Mouse (Mus musculus) mesoderm, embryonic 11.5 days (tissue): Measurements from ENCODE around the gene Serpinf1.
"Not testable (repeated sequence)": the region's sequence is repeated elsewhere in the genome, so short reads cannot be mapped to it uniquely, and the experiment has no call there.

Experiments
- DNase-seq: peaks from one replicate; pipeline ENCODE4 v3.0.0-alpha.2; 2012; ENCODE audit warnings: low read depth, low spot score

The Serpinf1 gene

DNA sequence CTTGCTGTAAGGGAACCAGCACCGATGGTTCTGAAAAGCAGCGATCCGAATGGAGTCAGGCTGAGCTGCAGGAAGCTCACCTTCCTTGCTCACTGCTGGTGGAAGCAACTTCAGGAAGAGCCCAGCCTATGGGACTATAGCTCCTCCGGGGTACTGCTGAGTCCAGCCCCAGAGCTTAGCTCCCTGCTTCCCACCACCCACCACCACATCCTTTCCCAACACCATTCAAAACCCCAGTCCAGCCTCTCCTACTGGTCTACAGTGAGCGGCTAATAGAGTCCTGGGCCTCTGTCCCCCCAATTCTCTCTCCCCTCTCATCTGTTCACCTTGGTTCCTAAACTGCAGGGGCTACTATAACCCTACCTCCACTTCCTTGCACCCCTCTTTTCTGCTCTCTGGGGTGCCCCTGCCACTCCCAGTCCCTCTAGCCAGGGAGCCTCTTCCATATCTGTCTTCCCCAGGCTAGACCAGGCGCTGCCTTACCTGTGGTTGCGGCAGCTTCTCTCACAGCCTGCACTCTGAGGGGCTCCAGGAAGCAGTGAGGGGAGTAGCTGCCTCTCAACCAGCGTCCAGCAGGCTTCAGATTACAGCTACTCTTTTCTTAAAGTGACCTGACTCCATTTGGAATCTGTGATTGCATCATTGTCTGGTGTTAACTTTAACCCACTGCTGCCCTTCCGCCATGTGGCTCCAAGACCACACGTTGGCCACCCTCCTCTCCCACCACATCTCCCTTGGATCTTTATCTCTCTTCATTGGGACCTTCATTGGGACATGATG lies at the start of gene Serpinf1:
TSS of gene Serpinf1 (minus strand) at position 689 of the 780 bp plus-strand sequence.
- DNase-seq: peak; percentile 45

DNA sequence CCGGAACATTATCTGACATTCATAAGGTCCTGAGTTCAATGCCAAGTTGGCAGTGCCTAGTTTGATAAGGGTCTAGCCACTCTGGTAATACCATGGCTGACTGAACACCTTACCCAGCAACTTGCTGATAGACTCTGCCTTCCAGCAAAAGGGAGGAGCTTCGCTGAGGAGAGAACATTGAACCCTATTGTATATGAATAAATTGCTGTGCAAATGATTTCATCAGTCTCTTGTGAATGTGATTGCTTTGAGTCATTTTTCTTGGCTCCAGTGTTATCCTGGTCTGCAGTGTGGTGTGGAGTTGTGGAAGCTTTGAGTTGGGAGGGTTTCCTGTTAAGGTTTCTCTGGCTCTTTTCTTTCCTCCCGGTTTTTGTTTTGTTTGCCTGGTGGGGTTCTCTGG lies 48.2 kb upstream of the Serpinf1 start:
- DNase-seq: no peak

DNA sequence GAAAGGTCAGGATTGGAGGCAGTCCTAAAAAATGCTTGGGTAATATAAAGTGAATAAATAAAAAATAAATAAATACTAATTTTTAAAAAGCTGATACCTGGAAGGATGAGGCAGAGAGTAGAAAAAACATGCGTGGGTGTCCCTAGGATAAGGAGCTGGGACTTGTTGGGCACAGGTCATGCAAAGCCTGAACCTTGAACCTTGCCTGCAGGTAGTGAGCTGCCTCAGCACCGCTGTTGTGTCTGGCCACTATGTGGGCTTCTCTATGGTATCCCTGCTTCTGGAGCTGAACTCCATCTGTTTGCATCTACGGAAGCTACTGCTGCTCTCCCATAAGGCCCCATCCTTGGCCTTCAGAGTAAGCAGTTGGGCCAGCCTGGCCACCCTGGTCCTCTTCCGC lies 46.8 kb upstream of the Serpinf1 start:
- no peak for DNase-seq

DNA sequence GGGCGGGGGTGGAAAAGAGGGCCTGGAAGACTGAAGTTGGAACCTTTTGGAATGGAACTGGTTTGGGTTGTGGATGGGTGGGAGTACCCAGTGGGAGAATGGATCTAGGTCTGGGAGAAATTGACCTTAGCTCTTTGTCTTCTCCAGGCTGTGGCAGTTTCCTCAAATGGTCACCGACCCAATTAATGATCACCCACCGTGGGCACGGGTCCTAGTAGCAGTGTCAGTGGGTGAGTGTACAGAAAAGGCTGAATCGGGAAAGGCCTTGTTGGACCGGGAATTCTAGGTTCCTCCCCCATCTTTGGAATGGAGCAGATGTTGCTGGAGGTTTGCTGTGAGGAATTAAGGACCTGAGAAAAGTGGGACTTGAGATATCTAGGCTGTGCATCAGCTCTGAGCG lies 45.9 kb upstream of the Serpinf1 start:
- DNase-seq: no peak

DNA sequence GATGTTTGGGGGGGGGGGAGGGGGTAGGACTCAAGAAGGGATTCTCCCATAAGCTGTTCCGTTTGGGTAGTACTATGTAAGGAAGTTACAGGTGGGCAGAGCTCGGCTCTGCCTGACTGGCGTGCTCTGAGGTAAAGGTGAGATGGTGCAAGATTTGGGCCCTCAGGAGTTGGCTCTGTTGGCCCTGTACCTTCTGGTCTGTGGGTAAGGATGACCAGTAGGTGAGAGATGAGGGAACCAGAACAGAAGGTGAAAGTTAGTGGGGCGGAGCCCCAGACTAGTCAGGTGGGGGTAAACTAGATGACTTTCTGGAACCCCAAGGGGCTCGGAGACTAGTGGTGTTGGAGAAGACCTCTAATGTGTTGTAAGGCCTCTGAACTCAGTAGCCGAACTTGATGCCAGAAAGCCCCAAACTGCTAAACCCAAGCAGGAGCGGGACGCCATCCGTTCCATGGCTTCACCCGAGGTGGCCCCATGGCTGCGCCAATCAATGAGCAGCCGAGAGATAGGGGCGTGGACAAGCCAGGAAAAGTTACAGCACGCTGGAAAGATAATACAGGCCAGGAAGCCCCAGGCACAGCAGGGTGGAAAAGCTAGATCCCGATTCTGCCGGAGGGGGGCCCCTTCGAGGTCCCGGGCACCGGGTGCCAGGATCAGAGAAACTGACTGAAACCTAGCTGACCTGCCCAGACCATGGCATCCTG lies 45.2 kb upstream of the Serpinf1 start:
- peak; percentile 49 for DNase-seq

DNA sequence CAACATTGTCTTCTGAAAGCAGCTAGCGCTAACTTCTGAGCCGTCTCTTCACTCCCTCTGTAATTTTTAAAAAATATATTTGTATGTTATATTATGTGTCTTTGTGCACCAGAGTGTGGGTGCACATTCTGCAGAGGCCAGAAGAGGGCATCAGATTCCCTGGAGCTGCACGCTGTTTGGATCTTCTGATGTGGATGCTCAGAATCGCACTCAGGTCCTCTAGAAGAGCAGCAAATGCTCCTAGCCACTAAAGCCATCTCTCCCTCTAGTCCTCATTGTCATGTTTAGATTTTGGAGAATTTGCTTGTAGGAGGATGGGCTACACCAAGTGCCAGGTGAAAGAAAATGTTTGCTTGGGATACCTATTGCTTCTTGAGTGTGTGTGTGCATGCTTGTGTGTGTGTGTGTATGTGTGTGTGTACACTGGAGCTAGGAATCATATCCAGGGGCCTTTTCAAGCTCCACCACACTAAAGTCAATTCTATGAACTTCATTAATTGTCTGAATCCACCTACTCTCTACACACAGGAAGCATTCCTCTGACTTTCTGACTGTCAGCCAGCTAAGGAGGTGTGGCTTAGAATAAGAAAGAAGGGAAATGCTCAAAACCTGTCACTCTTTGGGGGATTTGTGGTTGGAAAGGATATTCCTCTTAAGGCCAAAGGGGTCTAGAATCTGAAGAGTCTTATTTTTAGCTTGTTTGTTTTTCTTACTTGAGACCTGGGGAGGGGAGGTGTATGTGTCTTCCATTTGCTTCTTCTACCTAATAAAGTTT lies 44.4 kb upstream of the Serpinf1 start:
- no peak for DNase-seq

DNA sequence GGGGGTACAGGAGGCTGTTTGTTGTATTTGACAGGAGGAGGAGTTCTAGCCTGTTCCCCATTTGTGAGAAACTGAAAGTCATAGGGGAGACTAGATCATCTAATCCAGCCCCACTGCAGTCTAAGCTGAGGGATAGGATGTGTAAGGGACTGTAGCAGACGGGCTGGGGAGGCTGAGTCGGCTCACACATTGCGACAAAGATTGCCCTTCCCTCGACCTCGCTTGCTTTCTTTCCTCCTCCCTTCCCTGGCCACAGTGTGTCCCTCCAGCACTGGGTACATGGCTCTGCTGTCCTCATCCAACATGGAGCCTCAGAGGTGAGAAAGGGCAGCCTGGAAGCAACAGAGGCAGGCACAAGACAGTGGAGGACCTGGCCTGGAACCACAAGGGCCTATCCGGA lies 42.5 kb upstream of the Serpinf1 start:
- DNase-seq: no peak

DNA sequence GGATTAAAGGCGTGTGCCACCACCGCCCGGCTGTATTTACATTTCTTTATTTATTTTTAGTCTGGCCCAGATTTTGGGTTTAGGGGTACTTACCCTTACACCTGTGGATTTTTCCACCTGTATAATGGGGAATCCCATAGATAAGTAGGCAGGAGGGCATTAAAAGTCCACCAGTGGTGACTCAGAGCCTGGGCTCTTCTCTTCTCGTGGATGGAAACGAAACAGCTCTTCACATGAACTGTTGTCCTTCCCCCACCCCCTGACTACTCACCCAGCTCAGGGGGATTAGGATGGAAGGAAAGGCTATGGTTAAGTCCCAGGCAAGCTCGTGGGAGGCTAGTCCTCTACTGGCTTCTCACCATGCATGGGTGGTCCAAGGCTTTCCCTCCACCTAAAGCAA lies 41.9 kb upstream of the Serpinf1 start:
- no peak for DNase-seq

DNA sequence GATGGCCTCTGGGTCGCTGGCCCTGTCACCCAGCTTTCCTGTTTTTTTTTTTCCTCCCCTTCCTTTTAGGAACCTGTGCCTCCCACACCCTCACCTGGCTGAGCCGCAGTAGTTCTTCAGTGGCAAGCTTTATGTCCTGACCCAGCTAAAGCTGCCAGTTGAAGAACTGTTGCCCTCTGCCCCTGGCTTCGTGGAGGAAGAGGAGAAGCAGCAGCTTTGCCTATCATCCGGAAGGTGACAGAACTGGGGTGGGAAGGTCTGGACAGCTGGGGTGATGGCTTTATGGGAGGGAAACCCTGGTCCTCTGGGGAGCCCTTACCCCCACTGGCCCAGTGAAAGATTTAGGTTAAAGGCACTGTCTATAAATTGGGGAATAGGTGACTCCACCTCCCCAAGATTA lies 41.1 kb upstream of the Serpinf1 start:
- DNase-seq: no peak

DNA sequence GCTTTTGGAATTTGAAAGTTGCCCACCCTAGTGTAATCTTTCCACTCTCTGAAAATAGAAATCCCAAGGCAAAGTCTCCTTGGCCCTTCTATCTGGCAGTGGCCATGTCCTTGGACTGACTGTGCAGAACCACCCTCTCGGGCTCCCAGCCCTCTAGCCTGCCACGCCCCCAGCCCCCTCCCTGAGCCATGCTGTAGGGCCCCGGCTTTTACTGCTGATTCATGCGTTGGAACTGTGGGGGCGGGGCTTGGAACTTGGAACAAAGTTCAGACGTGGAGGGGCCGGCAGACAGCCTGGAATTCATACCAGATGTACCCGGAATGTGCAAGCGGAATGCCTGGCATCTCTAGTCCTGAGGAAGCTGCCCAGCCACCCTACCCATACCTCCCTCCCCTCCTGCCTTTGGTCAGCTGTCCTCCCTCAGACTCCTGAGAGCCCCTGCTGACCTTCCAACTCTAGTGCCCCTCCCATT lies 40.4 kb upstream of the Serpinf1 start:
- DNase-seq: peak; percentile 94

DNA sequence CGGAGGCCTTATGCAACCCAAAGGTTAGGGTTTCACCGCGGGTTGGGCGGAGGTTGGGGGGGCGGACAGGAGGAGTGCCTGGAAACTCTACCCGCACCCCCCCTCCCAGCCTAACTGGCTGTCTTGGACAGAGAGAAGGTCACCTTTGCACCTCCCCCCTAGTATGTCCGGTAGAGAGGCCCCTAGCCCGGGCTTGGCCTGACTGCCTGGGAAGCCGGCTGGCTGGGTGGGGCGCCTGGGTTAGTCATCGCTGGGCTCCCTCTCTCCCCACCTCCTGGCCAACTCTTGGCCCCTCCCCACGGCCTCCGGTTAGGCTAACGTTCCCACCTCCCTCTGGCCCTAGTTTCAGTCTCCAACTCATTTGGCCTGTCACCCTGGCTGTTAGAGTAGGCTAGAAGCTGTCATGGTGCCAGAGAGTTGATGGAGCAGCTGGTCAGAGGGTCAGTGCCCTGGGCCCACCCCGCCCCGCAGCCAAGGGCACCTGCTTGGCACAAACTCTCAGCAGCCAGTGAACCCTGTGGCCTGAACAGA lies 39.8 kb upstream of the Serpinf1 start:
- DNase-seq: peak; percentile 17

DNA sequence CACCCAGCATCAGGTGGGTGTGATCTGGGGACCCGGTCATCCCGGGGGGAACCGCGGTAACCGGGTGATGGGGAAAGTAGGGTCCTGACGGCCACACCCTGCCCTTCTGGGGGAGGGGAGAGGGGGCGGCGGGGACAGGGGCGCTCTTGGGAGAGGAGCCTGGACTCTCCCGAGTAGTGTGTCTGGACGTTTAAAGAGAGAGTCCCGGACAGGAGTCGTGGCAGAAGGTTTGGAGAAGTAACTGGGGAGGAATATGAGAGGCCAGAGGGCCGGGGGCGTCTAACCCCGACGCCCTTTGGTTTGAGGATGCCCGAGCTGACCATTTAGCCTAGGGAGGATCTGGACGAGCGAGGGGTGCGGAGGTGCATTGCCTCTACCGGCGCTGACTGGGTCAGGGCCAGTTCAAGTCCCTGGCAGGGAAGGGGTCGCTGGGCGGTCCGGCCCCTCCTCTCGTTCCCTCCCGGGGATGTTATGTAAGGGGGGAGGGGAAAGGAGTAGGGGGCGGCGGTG lies 39.3 kb upstream of the Serpinf1 start:
- DNase-seq: no peak

DNA sequence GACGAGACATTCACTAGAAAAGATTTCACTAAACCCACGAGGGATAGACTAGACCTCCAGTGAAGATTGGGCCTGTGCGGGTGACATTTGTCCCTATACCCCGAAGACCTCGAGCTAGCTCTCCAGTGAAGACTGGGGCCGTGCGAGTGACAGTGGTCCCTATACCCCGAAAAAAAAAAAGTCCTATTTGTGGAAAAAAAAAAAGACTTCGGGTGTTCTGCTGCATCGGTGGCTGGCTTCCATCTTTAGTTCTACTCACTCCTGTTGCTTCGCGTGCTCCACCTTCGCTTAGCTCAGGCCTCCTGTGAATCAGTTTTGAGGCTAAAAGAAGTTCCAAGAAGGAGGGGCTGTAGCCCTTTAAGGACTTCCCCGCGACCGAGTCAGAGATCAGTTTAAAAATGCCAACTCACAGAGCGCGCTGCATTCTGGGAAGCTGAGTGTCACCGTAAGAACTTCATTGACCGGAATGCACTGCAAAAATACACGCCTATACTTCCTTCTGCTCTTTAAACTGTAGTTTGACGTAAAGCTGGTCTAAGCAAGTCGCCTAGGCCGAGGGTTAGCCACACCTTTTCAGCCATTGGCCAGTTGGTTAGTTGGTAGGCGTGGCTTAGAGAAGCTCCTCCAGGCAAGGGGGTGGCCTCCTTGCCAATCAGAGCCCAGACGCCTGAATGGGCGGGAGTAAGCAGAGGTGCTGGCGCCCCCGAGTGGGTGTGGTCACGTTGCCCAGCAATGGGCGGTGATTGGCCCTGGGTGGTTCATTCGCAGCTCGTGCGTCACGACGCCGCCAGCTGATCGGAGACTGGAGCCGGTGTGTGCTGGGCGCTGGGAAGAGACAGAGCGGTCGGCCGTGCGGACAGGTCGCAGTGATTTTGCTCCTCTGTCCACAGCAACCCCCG lies 38.6 kb upstream of the Serpinf1 start, which contains the start of gene Tlcd2:
TSS of gene Tlcd2 (plus strand) at position 872 of the 899 bp plus-strand sequence.
- DNase-seq: peak; percentile 100

DNA sequence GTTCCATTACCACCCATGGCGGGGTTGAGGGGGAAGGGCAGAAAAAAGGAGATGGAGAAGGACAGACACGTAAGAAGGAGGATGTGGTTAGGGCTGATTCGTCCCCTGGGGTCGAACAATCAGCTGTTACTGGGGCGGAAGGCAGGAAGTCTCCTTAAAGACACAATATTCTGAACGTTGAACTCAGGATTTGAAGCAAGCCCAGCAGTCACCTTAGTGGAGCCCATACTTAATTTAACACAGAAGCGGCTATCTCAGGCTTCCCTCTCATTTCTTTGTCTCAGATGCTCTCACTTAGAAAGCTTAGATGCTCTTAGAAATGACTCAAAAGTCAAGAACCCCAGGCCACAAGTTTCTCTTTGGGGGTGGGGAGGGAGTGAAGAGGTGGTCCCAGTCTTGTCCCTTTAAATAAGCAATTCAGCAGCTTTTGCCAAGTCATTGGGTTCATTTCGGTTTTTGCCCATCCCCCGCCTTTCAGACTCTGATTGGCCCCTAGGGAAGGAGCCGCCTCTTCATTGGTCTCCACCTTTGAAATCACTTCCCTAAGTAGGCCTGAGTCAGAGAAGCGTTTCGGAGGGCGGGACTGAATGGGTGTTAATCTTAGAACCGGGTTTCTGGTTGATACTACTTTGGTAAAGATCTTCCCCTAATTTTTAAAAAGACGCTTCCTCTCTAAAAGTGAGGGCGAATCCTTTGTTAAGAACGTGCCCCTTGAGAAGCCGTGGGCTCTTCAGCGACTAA lies 37.8 kb upstream of the Serpinf1 start:
- DNase-seq: peak; percentile 89

DNA sequence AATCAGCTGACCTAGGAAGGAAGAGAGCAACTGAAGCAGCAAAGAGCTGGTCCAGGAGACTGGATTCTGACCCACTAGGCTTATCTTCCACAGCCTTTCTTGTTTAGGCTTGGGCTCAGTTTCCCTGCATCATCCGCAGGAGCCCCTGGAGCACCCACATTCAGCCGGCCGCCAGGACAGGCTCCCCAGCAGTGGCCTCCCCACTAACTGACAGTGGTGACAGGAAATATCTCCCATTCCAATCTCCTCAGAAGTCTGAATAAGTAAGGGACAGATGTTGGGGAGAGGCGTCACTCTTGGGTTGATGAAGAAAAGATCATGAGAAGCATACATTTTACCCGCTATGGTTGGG lies 37.2 kb upstream of the Serpinf1 start:
- no peak for DNase-seq

DNA sequence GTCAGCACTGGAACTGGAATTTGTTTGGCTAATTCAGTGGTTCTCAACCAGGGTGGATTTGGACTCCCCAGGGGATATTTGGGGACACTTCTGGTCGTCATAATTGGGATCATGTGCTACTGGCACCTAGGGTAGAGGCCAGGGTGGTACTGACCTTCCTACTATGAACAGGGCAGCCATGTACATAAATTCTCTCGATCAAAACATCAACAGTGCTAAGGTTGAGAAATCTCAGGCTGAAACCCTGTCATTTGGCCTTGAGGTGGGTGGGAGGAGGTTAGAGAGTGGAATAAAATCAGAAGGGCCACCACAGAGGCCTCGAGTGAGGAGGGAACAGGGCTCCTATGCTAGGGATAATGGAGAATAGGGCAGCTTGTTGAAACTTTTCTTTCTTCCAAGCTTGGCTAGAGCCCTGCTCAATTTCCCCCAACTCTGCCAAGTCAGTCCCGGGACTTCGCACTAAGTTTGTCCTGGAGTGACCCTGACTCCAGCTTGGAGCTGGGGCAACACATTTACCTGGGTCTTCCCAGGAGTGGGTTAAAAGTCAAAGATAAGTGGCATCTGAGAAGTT lies 36.7 kb upstream of the Serpinf1 start:
- no peak for DNase-seq

DNA sequence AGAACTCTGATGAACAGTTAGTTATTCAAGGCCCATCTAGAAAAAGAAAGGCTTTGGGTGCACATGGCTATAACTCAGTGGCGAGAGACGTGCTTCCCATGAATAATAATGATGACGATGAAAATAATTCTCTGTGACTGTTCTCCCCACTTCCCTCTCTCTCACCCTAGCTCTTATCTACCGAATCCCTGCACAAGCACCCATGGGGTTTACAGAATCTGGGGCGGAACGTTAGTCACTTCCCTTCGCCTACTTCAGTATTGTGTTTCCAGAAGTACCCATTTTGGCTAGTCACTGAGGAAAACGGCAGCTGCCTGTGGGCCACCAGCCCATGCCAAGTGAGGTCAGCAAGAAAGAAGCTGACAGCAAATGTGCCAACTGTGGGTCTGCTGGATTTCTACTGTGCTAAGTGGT lies 36.1 kb upstream of the Serpinf1 start:
- no peak for DNase-seq

DNA sequence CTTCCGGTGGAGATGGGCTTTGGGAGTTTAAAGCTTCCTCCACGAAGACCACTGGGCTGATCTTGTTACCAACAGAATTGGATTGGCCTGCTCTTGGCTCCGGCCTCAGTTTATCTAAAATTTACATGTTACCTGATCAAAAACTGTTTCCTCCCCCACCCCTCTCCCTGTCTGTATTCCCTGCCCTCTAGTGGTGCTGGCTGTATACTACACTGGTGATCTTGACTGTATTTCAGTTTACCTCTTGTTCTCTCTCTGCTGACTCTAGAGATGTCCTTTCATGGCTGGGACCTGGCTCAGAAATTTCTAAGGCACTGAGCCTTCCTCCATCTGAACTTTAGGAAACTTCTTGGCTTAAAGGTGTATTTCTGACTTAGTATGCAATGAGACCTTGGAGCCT lies 35.7 kb upstream of the Serpinf1 start:
- peak; percentile 33 for DNase-seq

DNA sequence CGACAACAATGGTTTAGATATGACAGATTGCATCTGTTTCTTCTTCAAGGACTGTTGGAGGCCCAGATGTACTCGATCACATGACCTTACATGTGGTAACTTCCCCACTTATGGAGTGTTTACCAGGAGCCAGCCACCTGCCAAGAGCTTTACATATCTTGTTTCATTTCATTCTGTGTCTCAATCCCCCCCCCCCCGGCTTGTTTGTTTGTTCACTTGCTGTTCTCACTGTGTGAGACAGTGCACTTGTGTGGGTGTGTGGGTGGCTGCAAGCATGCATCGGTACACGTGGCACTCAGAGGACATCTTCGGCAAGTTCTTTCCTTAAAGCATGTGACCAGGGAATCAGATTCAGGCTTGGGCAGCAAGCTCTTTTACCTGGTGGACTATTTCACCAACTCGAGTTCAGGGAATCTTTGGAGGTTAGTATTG lies 34.0 kb upstream of the Serpinf1 start:
- no peak for DNase-seq

DNA sequence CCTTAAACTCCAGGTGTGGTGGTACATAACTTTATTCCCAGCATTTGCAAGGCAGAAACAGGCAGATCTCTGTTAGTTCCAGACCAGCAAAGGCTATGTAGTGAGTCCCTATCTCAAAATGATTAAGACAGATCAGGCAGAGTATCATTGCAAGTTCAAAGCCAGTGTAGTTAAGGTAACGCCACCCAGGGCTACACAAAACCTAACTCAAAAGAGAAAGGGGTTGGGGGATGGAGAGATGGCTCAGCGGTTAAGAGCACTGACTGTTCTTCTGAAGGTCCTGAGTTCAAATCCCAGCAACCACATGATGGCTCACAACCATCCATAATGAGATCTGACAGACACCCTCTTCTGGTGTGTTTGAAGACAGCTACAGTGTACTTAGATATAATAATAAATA lies 33.5 kb upstream of the Serpinf1 start:
- not testable (repeated sequence) for DNase-seq
